Mouse (Mus musculus): ENCODE results near the gene Ncln. TPM values are rescaled to one million over a fixed set of nuclear protein-coding genes. Genes with fewer than 3 reads are reported as not detected.

Ncln gene
- polyA plus RNA-seq, 1 experiment from 2014 or later, result 54.9 TPM

DNA sequence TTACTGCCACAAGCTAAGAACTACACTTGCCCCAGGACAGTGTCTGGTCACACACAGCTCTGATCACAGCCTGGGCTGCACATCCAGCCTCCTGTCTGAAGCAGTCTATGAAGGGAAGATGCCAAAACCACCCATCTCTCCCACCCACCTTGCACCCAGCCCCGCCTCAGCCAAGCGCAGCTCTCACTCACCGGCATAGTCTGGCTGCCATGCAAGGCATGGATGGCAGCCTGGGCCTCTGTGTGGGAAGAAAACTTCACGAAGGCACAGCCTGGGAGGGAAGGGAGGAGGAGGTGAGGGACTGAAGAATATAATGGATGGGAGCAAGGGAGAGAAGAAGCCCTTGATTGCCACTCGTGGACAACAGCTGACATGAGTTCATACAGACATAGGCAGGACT lies 26.9 kb downstream of the Ncln start:
- no peak overlapping the region for H3K4me2 ChIP-seq
- ATAC-seq (ENCODE audit: insufficient number of reproducible peaks, low FRiP score), result no peak
- H3K27me3 ChIP-seq (replicated peaks), result peaks cover 100% of the 10 kb centered on the region
- no peak overlapping the region for H3K27ac ChIP-seq (ENCODE audit: poor library complexity, severe bottlenecking)
- peaks cover 3% of the 10 kb centered on the region for H3K4me1 ChIP-seq (replicated peaks)
- 79% methylated on average over 5 of the region's 5 CpGs for WGBS
- H3K36me3 ChIP-seq, result no peaks in the 10 kb centered on the region
- no peak overlapping the region for H3K4me3 ChIP-seq
- no peaks in the 10 kb centered on the region for H3K9me3 ChIP-seq (replicated peaks)
- H3K9ac ChIP-seq, result no peak overlapping the region

GRCm38 (mm10) chr10:81467670-81468235 lies 28.4 kb downstream of the Ncln start:
- Histone ChIP-seq H3K27me3 (replicated peaks) (peaks cover 100% of the 10 kb centered on the region), H3K27ac (ENCODE audit: poor library complexity, severe bottlenecking) (no peak overlapping the region), H3K36me3 (no peaks in the 10 kb centered on the region), H3K4me3 (no peak overlapping the region), H3K9me3 (replicated peaks) (no peaks in the 10 kb centered on the region), H3K4me2 (no peak overlapping the region), H3K4me1 (replicated peaks) (peaks cover 7% of the 10 kb centered on the region), H3K9ac (no peak overlapping the region)
- ATAC-seq (ENCODE audit: insufficient number of reproducible peaks, low FRiP score), result no peak
- 78% methylated on average over 16 of the region's 16 CpGs for WGBS

- whole genome bisulfite sequencing, result 52% methylated on average over 14 of the region's 14 CpGs
- no peak overlapping the region for H3K4me2 ChIP-seq
- no peaks in the 10 kb centered on the region for H3K36me3 ChIP-seq
- no peak overlapping the region for H3K4me3 ChIP-seq
- H3K9ac ChIP-seq, result no peak overlapping the region
- no peak overlapping the region for H3K27ac ChIP-seq (ENCODE audit: poor library complexity, severe bottlenecking)
- peaks cover 7% of the 10 kb centered on the region for H3K4me1 ChIP-seq (replicated peaks)
- ATAC-seq (ENCODE audit: insufficient number of reproducible peaks, low FRiP score), result no peak
- H3K9me3 ChIP-seq (replicated peaks), result no peaks in the 10 kb centered on the region
- peaks cover 100% of the 10 kb centered on the region for H3K27me3 ChIP-seq (replicated peaks)
Measured at GRCm38 (mm10) chr10:81466881-81467280, 29.3 kb downstream of the Ncln start.

GRCm38 (mm10) chr10:81466066-81466465 lies 30.1 kb downstream of the Ncln start:
- H3K4me2 ChIP-seq, result no peak overlapping the region
- H3K27ac ChIP-seq (ENCODE audit: poor library complexity, severe bottlenecking), result no peak overlapping the region
- no peak for ATAC-seq (ENCODE audit: insufficient number of reproducible peaks, low FRiP score)
- H3K4me1 ChIP-seq (replicated peaks), result peaks cover 7% of the 10 kb centered on the region
- H3K9ac ChIP-seq, result no peak overlapping the region
- WGBS, result 78% methylated on average over 2 of the region's 2 CpGs
- H3K9me3 ChIP-seq (replicated peaks), result no peaks in the 10 kb centered on the region
- H3K4me3 ChIP-seq, result no peak overlapping the region
- no peaks in the 10 kb centered on the region for H3K36me3 ChIP-seq
- H3K27me3 ChIP-seq (replicated peaks), result peaks cover 100% of the 10 kb centered on the region

DNA sequence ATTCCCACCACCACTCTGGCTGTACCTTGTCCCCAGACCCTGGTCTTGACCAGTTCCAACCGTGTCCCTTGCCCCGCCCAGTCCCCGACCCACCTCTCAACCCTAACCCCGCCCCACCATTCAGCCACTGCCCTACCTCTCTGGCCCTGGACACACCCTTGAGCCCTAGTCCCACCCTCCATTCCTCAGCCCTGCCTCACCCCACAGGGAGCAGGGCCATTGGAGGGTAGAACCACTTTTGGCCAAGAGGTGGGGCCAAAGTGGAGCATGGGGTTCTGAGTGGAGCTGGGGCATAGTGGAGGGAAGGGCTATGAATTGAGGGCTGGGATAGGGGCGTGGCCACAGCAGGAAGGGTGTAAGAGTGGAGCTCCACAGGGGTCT lies 30.9 kb downstream of the Ncln start:
- no peak overlapping the region for H3K9ac ChIP-seq
- peaks cover 7% of the 10 kb centered on the region for H3K4me1 ChIP-seq (replicated peaks)
- H3K27ac ChIP-seq (ENCODE audit: poor library complexity, severe bottlenecking), result no peak overlapping the region
- peaks cover 100% of the 10 kb centered on the region for H3K27me3 ChIP-seq (replicated peaks)
- H3K4me3 ChIP-seq, result no peak overlapping the region
- no peaks in the 10 kb centered on the region for H3K36me3 ChIP-seq
- no peak for ATAC-seq (ENCODE audit: insufficient number of reproducible peaks, low FRiP score)
- no peaks in the 10 kb centered on the region for H3K9me3 ChIP-seq (replicated peaks)
- H3K4me2 ChIP-seq, result no peak overlapping the region
- WGBS, result 0% methylated on average over 5 of the region's 5 CpGs

GRCm38 (mm10) chr10:81464405-81465264 lies 31.6 kb downstream of the Ncln start:
- Histone ChIP-seq H3K27me3 (replicated peaks) (peaks cover 100% of the 10 kb centered on the region), H3K4me1 (replicated peaks) (peaks cover 7% of the 10 kb centered on the region), H3K27ac (ENCODE audit: poor library complexity, severe bottlenecking) (no peak overlapping the region), H3K9me3 (replicated peaks) (no peaks in the 10 kb centered on the region), H3K4me3 (peak overlapping the region; percentile 33), H3K4me2 (peak overlapping the region; percentile 59), H3K9ac (no peak overlapping the region), H3K36me3 (no peaks in the 10 kb centered on the region)
- ATAC-seq (ENCODE audit: insufficient number of reproducible peaks, low FRiP score), result peak; percentile 65
- WGBS, result 3% methylated on average over 33 of the region's 33 CpGs

GRCm38 (mm10) chr10:81463531-81463930 lies 32.7 kb downstream of the Ncln start:
- no peaks in the 10 kb centered on the region for H3K36me3 ChIP-seq
- H3K9ac ChIP-seq, result no peak overlapping the region
- no peak overlapping the region for H3K4me2 ChIP-seq
- H3K4me1 ChIP-seq (replicated peaks), result peaks cover 7% of the 10 kb centered on the region
- H3K4me3 ChIP-seq, result no peak overlapping the region
- H3K9me3 ChIP-seq (replicated peaks), result no peaks in the 10 kb centered on the region
- no peak for ATAC-seq (ENCODE audit: insufficient number of reproducible peaks, low FRiP score)
- H3K27me3 ChIP-seq (replicated peaks), result peaks cover 100% of the 10 kb centered on the region
- WGBS, result 65% methylated on average over 4 of the region's 4 CpGs
- H3K27ac ChIP-seq (ENCODE audit: poor library complexity, severe bottlenecking), result no peak overlapping the region

DNA sequence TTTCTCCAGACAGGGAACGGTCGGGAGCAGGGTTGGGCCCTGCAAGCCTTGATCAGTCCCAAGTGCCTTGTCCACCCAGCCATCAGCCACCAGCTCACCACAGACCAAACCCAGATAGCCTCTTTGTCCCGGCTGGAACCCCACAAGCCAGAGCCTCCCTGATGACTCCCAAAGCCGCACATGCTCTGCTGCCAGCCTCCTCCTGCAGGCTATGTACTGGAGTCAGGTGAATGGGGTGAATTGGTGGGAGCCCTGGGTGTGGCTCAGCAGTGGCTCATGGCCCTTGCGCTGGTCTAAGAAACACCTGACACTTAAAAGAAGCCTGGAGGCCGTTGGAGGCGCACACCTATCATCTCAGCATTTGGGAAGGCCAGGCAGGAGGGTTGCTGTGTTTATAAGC lies 33.3 kb downstream of the Ncln start:
- Histone ChIP-seq H3K9me3 (replicated peaks) (no peaks in the 10 kb centered on the region), H3K27ac (ENCODE audit: poor library complexity, severe bottlenecking) (no peak overlapping the region), H3K9ac (no peak overlapping the region), H3K36me3 (no peaks in the 10 kb centered on the region), H3K4me3 (no peak overlapping the region), H3K4me2 (no peak overlapping the region), H3K27me3 (replicated peaks) (peaks cover 100% of the 10 kb centered on the region), H3K4me1 (replicated peaks) (peaks cover 7% of the 10 kb centered on the region)
- 74% methylated on average over 7 of the region's 7 CpGs for WGBS
- no peak for ATAC-seq (ENCODE audit: insufficient number of reproducible peaks, low FRiP score)

GRCm38 (mm10) chr10:81462415-81462804 lies 33.8 kb downstream of the Ncln start:
- H3K36me3 ChIP-seq, result no peaks in the 10 kb centered on the region
- H3K27ac ChIP-seq (ENCODE audit: poor library complexity, severe bottlenecking), result no peak overlapping the region
- H3K27me3 ChIP-seq (replicated peaks), result peaks cover 100% of the 10 kb centered on the region
- no peak overlapping the region for H3K4me3 ChIP-seq
- WGBS, result 33% methylated on average over 7 of the region's 7 CpGs
- peaks cover 7% of the 10 kb centered on the region for H3K4me1 ChIP-seq (replicated peaks)
- no peak overlapping the region for H3K9ac ChIP-seq
- no peak overlapping the region for H3K4me2 ChIP-seq
- H3K9me3 ChIP-seq (replicated peaks), result no peaks in the 10 kb centered on the region
- ATAC-seq (ENCODE audit: insufficient number of reproducible peaks, low FRiP score), result no peak

DNA sequence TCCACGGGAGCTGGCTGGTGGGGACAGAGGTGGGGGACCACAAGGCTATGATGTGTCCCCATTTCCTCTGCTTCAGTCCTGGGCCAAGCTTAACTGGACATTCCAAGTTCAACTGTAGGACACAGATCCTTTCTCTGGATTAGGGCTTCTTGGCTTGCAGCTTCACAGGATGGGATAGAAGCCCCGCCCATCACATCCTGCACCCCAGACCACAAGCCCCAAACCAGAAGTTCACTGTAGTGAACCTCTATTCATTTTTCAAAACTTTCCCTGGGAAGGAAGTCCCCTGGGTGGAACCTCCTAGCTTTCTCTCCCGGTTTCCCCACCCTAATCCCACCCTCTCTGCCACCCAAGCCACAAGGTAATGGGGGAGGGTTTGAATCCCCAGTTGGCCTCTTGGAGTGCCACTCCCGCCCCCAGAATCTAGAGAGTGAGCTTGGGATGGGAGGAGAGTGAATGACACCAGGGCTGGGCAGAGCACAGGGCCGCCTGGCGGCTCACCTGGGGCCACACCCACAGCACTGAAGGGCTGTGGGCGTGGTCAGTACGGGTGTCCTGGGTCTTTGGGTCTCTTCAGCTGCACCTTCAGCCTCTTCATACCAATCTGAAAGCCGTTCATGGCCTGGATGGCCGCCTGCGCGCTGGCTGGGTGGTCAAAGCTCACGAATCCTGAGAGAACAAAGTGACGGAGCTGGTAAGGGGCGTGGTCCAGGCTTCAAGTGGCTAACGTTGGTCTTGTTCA lies 34.3 kb downstream of the Ncln start:
- WGBS, result 6% methylated on average over 16 of the region's 16 CpGs
- peaks cover 7% of the 10 kb centered on the region for H3K4me1 ChIP-seq (replicated peaks)
- H3K27me3 ChIP-seq (replicated peaks), result peaks cover 100% of the 10 kb centered on the region
- no peaks in the 10 kb centered on the region for H3K36me3 ChIP-seq
- no peak overlapping the region; the same call in 1 of the 2 replicates for H3K9ac ChIP-seq
- no peak overlapping the region for H3K27ac ChIP-seq (ENCODE audit: poor library complexity, severe bottlenecking)
- H3K4me3 ChIP-seq, result no peak overlapping the region
- ATAC-seq (ENCODE audit: insufficient number of reproducible peaks, low FRiP score), result no peak
- H3K4me2 ChIP-seq, result no peak overlapping the region
- no peaks in the 10 kb centered on the region for H3K9me3 ChIP-seq (replicated peaks)

DNA sequence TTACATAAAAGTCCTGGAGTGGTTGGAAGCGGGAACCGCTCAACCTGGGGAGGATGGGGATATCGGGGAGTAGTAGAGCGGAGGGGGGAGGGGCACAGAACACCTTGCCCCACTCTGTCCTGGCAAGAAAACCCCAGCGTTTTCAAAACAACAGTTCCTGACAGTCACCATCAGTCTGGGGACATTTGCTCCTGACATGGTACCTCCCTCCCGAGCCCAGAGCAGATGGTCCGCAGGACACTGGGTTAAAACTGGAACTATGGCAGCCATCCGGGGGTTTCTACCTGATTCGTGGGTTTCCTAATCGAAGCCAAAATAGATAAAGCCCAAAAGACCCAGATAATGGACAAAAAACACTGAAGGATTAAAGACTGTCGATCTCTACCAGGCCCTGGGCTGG lies 35.2 kb downstream of the Ncln start:
- Histone ChIP-seq H3K27me3 (replicated peaks) (peaks cover 100% of the 10 kb centered on the region), H3K9ac (no peak overlapping the region), H3K9me3 (replicated peaks) (no peaks in the 10 kb centered on the region), H3K4me3 (no peak overlapping the region), H3K4me2 (no peak overlapping the region), H3K36me3 (no peaks in the 10 kb centered on the region), H3K27ac (ENCODE audit: poor library complexity, severe bottlenecking) (no peak overlapping the region), H3K4me1 (replicated peaks) (peaks cover 7% of the 10 kb centered on the region)
- WGBS, result 34% methylated on average over 11 of the region's 11 CpGs
- ATAC-seq (ENCODE audit: insufficient number of reproducible peaks, low FRiP score), result no peak
